Mouse (Mus musculus) lung, postnatal 0 days (tissue): ENCODE measurements at regions not wholly inside any gene's neighbourhood (a gene's known extent, or its start where the extent isn't known, plus 50 kb on each side); places are given as distances from the start of the nearest gene placed in this dataset.

Source experiments
- CTCF ChIP-seq: IDR thresholded peaks from 2 replicates; pipeline ENCODE4 v1.5.1; 2016; ENCODE audit warnings: antibody characterized with exemption, mild to moderate bottlenecking
- EP300 ChIP-seq: IDR thresholded peaks from 2 replicates; pipeline ENCODE4 v1.6.1; 2016; ENCODE audit warnings: antibody characterized with exemption, mild to moderate bottlenecking, control low read depth

GRCm38 (mm10) chr13:51336726-51337125, 71.7 kb upstream of the S1pr3 start:
- TF ChIP-seq CTCF (no peak), EP300 (no peak)
